Mouse (Mus musculus): ENCODE measurements around the gene Ormdl3. TPM values are rescaled to one million over a fixed set of nuclear protein-coding genes. Genes with fewer than 3 reads are reported as not detected.
"Not testable (repeated sequence)": the region's sequence is repeated elsewhere in the genome, so short reads cannot be mapped to it uniquely, and the experiment has no call there.

The Ormdl3 gene
- polyA plus RNA-seq (2015; fragmentation: Nextera tagmentation; extraction: Ambion mirVana), result 43.7 and 45.3 TPM in 2 replicates

DNA sequence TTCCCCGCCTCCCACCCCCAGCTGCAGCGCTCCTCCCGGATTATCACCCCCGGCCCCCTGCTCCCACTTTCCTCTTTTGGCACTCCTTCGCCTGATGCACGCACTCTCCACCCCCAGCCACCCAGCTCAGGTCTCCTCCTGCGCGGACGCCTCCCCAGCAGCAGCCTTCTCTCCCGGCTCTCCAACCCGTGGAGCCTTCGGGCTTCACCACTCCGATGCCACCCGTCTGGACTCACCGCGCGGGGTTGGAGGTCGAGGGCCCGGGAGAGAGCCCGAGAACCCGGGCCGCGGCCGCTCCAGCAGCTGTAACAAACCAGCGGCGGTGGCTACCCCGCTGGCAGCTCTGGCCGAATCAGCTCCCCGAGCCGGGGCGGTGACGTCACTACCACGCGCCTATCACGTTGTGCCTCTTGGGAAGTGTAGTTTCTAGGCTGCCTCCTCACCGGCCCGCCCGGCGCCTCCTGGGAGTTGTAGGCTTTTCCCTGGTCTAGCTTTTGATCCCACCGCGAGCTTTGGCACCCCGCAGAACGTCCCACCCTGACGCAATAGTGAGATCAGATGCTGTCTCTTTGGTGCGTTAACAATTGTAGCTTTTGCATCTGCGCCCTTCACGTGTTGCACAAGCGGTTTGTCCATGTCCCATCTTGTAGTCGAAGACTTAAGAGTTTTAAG, at the start of gene Ormdl3:
Ormdl3 (minus strand) TSS at position 477 of the 672 bp plus-strand sequence.
- WGBS, result 2% methylated on average over 47 of the region's 49 CpGs

DNA sequence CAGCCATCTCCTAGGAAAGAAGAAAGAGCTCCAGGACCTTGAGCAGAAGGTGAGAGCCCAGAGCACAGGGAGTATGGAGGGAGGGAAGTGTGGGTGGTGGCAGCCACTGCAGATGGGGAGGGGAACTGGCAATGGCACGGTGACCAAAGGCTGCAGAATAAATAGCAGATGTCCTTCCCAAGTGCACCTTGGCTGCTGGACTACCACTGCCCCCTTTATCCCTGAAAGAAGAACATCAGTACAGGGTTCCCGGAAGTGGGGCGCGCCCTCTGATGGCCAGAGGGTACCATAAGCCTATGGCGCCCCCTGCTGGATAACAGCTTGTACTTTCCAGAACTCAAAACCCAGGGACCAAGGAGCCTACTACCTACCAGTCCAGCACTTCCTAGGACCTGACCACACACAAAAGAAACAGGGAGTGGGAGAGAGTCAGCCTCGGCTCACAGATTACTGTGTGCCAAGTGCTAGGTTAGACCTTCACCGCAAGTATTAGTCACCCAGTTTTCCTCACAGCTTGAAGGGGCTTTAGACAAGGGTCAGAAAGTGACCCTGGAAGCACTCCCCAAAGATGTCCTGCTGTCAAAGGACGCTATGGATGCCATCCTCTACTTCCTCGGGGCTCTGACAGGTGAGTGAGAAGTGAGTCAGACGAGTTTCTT, 48.3 kb upstream of the Ormdl3 start:
- WGBS, result 28% methylated on average over 10 of the region's 10 CpGs
- H3K27me3 ChIP-seq (replicated peaks; ENCODE audit: insufficient read depth, low read length); H3K9me3 ChIP-seq (ENCODE audit: low read length); H3K27ac ChIP-seq (ENCODE audit: low read length); H3K9ac ChIP-seq (replicated peaks; ENCODE audit: low read depth); H3K4me2 ChIP-seq (replicated peaks; ENCODE audit: low read depth, low read length); H3K4me3 ChIP-seq (ENCODE audit: low read depth, low read length); H3K4me1 ChIP-seq (ENCODE audit: insufficient read depth, low read depth, low read length); H3K36me3 ChIP-seq (ENCODE audit: insufficient read depth, low read length): not testable (repeated sequence)
- ATAC-seq (peak; percentile 21; the same call in 1 of the 2 replicates), DNase-seq (ENCODE audit: low spot score) (peak; percentile 31)
- TF ChIP-seq CTCF (IDR thresholded peaks at IDR 0.05), result peak; percentile 62

More for the DNA sequence above, at the start of gene Ormdl3:
- Histone ChIP-seq H3K36me3 (ENCODE audit: insufficient read depth, low read length) (no peaks in the 10 kb centered on the region), H3K27me3 (replicated peaks; ENCODE audit: insufficient read depth, low read length) (no peaks in the 10 kb centered on the region), H3K9me3 (ENCODE audit: low read length) (no peaks in the 10 kb centered on the region), H3K4me1 (ENCODE audit: insufficient read depth, low read depth, low read length) (peaks cover 8% of the 10 kb centered on the region; the same call in 1 of the 2 replicates), H3K9ac (replicated peaks; ENCODE audit: low read depth) (peak within 1 kb of the TSS; percentile 78), H3K27ac (ENCODE audit: low read length) (peak within 1 kb of the TSS; percentile 92), H3K4me3 (ENCODE audit: low read depth, low read length) (peak within 1 kb of the TSS; percentile 80), H3K4me2 (replicated peaks; ENCODE audit: low read depth, low read length) (peak within 1 kb of the TSS; percentile 83)
- ATAC-seq (peak; percentile 89), DNase-seq (ENCODE audit: low spot score) (peak; percentile 99)
- TF ChIP-seq CTCF (IDR thresholded peaks at IDR 0.05) (no peak), EP300 (IDR thresholded peaks at IDR 0.05) (no peak)

DNA sequence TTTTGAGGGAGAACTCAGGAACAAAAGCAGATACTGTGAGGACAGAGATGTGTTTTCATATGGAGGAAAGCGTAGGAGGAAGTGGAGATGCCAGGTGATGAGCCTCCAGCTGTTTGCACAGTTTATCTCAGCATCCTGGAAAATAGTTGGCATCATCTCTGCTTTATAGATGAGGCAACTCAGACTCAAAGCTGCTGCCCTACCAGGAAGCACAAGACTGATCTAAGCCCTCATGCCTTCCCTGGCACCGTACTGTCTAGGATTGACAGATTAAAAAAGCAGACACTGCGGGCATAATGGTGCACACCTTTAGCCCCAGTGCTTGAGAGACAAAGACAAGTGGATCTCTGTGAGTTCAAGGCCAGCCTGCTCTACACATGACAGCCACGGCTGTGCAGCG, 43.5 kb upstream of the Ormdl3 start:
- Histone ChIP-seq H3K9ac (replicated peaks; ENCODE audit: low read depth) (no peak overlapping the region), H3K36me3 (ENCODE audit: insufficient read depth, low read length) (no peaks in the 10 kb centered on the region), H3K4me2 (replicated peaks; ENCODE audit: low read depth, low read length) (no peak overlapping the region), H3K27me3 (replicated peaks; ENCODE audit: insufficient read depth, low read length) (no peaks in the 10 kb centered on the region), H3K9me3 (ENCODE audit: low read length) (no peaks in the 10 kb centered on the region), H3K27ac (ENCODE audit: low read length) (no peak overlapping the region), H3K4me1 (ENCODE audit: insufficient read depth, low read depth, low read length) (no peaks in the 10 kb centered on the region), H3K4me3 (ENCODE audit: low read depth, low read length) (no peak overlapping the region)
- ATAC-seq (no peak), DNase-seq (ENCODE audit: low spot score) (no peak)
- TF ChIP-seq EP300 (IDR thresholded peaks at IDR 0.05), result no peak
- WGBS, result 77% methylated on average over 5 of the region's 5 CpGs

DNA sequence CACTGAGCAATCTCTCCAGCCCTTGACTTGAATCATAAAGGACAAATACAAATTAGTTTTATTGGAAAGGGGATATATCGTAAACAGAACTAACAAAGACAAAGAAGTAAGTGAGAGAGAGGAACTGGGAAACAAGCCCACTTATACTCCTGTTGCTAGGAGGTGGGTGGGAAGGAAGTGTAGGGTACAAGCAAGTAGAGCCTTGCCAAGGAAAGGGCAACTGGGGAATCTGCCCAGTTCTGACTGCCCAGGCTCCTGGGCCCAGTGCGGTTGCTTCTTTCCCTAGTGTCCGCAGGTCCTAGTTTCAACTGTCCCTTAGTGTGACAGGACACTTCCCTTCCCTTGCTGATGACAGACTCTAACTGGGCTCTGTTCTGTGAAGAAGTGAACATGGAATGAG, 41.5 kb upstream of the Ormdl3 start:
- H3K36me3 ChIP-seq (ENCODE audit: insufficient read depth, low read length), result no peaks in the 10 kb centered on the region
- H3K4me3 ChIP-seq (ENCODE audit: low read depth, low read length), result no peak overlapping the region
- ATAC-seq, result no peak
- no peak overlapping the region for H3K9ac ChIP-seq (replicated peaks; ENCODE audit: low read depth)
- 85% methylated on average over 3 of the region's 3 CpGs for WGBS
- TF ChIP-seq CTCF (IDR thresholded peaks at IDR 0.05) (no peak), EP300 (IDR thresholded peaks at IDR 0.05) (no peak)
- H3K9me3 ChIP-seq (ENCODE audit: low read length), result no peaks in the 10 kb centered on the region
- no peak overlapping the region for H3K4me2 ChIP-seq (replicated peaks; ENCODE audit: low read depth, low read length)
- H3K27ac ChIP-seq (ENCODE audit: low read length), result no peak overlapping the region
- no peaks in the 10 kb centered on the region for H3K4me1 ChIP-seq (ENCODE audit: insufficient read depth, low read depth, low read length)
- DNase-seq (ENCODE audit: low spot score), result no peak
- no peaks in the 10 kb centered on the region for H3K27me3 ChIP-seq (replicated peaks; ENCODE audit: insufficient read depth, low read length)

DNA sequence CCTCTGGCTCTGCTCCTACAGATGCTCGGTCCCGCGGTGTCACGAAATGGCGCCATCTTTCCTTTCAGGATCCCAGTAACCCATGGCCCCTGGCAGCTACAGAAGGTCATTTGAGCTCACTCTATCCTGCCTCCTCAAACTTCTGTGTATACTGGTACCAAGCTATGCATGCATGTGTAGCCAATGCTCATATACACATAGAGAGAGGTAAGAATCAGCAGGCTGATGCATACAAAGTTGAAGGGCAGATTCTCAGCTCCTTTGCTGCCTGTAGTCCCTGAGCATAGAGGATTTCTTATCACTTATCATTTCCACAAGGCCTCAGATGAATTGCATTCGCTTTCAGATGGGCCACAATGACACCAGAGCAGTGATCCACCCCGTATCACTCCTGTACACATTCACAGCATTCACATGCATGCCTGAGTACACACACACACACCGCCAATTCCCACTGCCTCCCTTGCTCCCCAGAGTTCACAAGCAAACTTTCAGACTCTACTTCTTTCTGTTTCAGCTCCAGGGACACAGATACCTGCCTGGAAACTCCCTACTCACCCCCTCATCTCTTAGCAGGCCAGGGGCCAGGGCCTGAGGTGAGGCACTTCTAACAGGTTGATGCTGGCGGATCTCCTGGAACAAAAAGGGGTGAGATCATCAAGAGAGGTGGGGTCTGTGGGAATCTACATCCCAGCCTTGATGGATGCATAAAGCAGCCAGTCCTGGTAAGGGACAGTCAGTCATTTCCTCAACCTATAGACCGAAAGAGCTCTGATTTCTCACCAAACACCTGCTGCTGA, 38.6 kb upstream of the Ormdl3 start, which contains the start of the genes Gm12355 and Gsdma3:
Gm12355 (minus strand) TSS at position 51 of the 800 bp plus-strand sequence.
Gsdma3 (plus strand) TSS at position 750 of the 800 bp plus-strand sequence.
- TF ChIP-seq EP300 (IDR thresholded peaks at IDR 0.05), result no peak
- TF ChIP-seq CTCF (IDR thresholded peaks at IDR 0.05), result no peak
- no peak for ATAC-seq
- H3K4me2 ChIP-seq (replicated peaks; ENCODE audit: low read depth, low read length), result no peak within 1 kb of the TSS
- H3K4me3 ChIP-seq (ENCODE audit: low read depth, low read length), result no peak within 1 kb of the TSS
- WGBS, result 89% methylated on average over 10 of the region's 10 CpGs
- no peaks in the 10 kb centered on the region for H3K36me3 ChIP-seq (ENCODE audit: insufficient read depth, low read length)
- H3K27me3 ChIP-seq (replicated peaks; ENCODE audit: insufficient read depth, low read length), result no peaks in the 10 kb centered on the region
- H3K27ac ChIP-seq (ENCODE audit: low read length), result no peak within 1 kb of the TSS
- DNase-seq (ENCODE audit: low spot score), result no peak
- no peaks in the 10 kb centered on the region for H3K4me1 ChIP-seq (ENCODE audit: insufficient read depth, low read depth, low read length)
- H3K9ac ChIP-seq (replicated peaks; ENCODE audit: low read depth), result no peak within 1 kb of the TSS
- H3K9me3 ChIP-seq (ENCODE audit: low read length), result no peaks in the 10 kb centered on the region

DNA sequence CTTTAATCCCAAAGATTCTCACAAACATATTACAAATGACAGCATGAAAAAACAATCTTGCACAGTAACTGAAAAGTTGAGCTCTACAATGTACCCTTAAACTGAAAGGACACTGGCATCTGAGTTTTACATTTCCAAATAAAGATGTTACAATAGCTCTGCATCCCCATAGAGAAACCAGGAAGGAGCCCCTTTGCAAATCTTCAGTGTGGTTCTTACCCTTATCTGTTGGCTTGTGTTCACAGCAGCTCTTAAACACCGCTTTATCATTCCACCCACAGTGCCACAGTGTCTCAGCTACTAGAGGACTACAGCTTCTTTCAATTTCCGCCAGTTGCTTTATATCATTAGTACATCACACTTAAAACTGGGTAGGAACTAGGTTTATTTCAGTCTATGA, 37.2 kb upstream of the Ormdl3 start:
- ATAC-seq; H3K4me1 ChIP-seq (ENCODE audit: insufficient read depth, low read depth, low read length); H3K9me3 ChIP-seq (ENCODE audit: low read length); H3K27ac ChIP-seq (ENCODE audit: low read length); H3K27me3 ChIP-seq (replicated peaks; ENCODE audit: insufficient read depth, low read length); H3K9ac ChIP-seq (replicated peaks; ENCODE audit: low read depth); H3K4me2 ChIP-seq (replicated peaks; ENCODE audit: low read depth, low read length); H3K36me3 ChIP-seq (ENCODE audit: insufficient read depth, low read length); H3K4me3 ChIP-seq (ENCODE audit: low read depth, low read length); DNase-seq (ENCODE audit: low spot score): not testable (repeated sequence)
- WGBS, result 83% methylated on average over 2 of the region's 2 CpGs

DNA sequence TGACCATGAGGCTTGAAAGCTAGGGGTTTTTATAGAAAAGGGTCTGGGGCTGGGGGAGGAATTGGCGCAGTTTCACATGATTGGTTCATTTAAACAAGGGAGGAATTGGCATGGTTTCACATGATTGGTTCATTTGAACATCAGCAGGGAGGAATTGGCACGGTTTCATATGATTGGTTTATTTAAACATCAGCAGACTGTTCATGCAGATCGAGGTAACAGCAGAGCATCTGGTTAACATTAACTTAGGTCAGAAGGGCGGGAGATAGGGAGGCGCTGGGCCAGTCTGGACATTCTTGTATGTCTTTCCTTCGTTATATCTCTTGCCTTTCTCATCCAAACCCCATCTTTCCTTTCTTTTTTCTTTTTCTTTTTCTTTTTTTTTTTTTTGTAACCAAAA, 36.8 kb upstream of the Ormdl3 start:
- H3K4me3 ChIP-seq (ENCODE audit: low read depth, low read length); H3K9me3 ChIP-seq (ENCODE audit: low read length); H3K4me1 ChIP-seq (ENCODE audit: insufficient read depth, low read depth, low read length); H3K4me2 ChIP-seq (replicated peaks; ENCODE audit: low read depth, low read length); H3K27me3 ChIP-seq (replicated peaks; ENCODE audit: insufficient read depth, low read length); H3K9ac ChIP-seq (replicated peaks; ENCODE audit: low read depth); H3K36me3 ChIP-seq (ENCODE audit: insufficient read depth, low read length); ATAC-seq; H3K27ac ChIP-seq (ENCODE audit: low read length); DNase-seq (ENCODE audit: low spot score): not testable (repeated sequence)
- 70% methylated on average over 6 of the region's 6 CpGs for WGBS
